Mouse (Mus musculus): ENCODE data around the gene Tmem101.

DNA sequence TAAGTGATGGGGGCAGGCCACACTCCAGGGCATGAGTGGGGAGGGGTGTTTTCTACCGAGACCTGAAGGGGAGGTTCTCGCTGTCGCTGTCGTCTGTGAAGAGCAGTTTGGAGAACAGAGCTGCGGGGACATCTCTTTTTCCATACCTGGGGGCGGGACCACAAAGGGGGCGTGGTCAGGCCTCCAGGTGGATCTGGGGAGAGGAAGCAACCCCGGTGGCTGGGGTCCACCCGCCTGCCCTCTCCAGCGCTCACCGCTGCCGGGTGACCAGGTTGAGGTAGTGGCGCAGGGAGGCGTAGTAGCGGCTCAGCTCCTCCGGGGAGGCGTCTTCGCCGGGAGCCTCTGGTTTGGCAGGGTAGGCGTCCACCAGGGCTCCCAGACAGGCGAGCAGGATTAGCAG, 49.3 kb downstream of the Tmem101 start:
- TF ChIP-seq CTCF (IDR thresholded peaks at IDR 0.05) (no peak), EP300 (IDR thresholded peaks at IDR 0.05) (no peak)

Measured in lung, postnatal 0 days (tissue).